Mouse (Mus musculus) left cerebral cortex, adult 9 months (tissue): Measurements from ENCODE around the gene Slc35d2.

ENCODE experiments used
- DNase-seq, 2 experiments: peaks; one replicate each; pipeline ENCODE4 v3.0.0; 2022; ENCODE audit warnings: low spot score in 2 of 2

Slc35d2 gene

DNA sequence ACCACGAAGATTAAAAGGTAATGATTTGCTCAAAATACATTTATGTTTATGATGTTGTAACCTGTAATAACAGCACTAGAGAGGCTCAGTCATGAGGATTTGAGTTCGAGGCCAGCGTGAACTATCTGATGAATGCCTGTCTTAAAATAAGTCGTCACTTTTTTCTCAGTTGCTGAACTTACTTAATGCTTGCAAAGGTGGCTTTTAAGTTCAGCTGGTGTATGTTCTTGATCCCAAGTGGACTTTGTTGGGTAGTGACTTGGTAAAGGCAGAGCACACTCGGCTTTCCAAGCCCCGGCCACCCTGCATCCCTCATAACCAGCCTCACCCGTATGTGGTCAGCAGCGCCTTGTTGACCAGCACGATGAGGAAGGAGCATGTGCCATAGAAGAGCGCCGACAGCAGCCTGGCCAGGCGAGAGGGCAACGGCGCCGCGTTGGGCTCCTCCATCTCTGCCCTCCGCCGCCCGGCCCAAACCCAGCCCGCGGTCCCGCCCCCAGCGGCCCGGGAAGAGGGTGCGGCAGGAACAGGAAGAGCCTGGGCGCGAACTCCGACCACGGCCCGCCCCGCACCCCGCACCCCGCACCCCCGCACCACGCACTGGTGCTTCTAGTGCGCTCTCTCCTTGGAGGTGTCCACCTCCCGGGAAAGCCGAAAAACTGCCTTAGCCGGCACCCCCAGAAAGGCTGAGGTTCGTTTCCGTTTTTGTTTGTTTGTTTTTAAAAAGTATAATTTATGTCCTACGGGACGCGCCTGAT lies at the start of gene Slc35d2:
TSS of gene Slc35d2 (minus strand) at position 511 of the 758 bp plus-strand sequence.
- DNase-seq, result no peak

- no peak for DNase-seq
Measured at GRCm38 (mm10) chr13:64178000-64178399, 48.8 kb upstream of the Slc35d2 start.

- no peak for DNase-seq
Measured at GRCm38 (mm10) chr13:64169746-64170145, 40.6 kb upstream of the Slc35d2 start.

- no peak for DNase-seq
Measured at GRCm38 (mm10) chr13:64163147-64163715, 34.1 kb upstream of the Slc35d2 start.

GRCm38 (mm10) chr13:64162626-64163025 lies 33.5 kb upstream of the Slc35d2 start:
- peak in 1 of 2 experiments; percentile 41 for DNase-seq

- peak in 1 of 2 experiments; percentile 36 for DNase-seq
Measured at GRCm38 (mm10) chr13:64161916-64162611, 32.9 kb upstream of the Slc35d2 start.

- DNase-seq, result peak; percentile 96 to 99
Measured at GRCm38 (mm10) chr13:64161548-64161915, 32.4 kb upstream of the Slc35d2 start, which contains the start of gene Habp4. Gene Habp4, plus strand, starts transcription at chr13:64161824.

GRCm38 (mm10) chr13:64156966-64157365 lies 27.8 kb upstream of the Slc35d2 start:
- DNase-seq, result no peak

GRCm38 (mm10) chr13:64155171-64155571 lies 26.0 kb upstream of the Slc35d2 start:
- no peak for DNase-seq

DNA sequence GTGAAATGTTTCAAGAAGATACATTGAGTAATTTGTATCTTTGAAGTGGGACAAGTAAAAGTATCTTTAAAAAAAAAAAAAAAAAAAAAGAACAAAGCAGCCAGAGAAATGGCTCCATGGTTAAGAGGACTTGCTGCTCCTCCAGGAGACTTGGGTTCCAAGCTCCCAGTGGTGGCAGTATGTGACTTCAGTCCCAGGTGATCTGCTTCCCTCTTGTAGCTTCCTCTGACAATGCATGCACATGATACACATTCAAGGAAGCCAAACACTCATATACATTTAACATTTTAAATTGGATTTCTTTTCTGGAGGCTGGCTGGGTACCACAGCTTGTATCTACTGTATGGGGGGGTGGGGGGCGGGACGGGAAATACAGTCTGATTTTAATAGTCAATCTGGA lies 25.5 kb upstream of the Slc35d2 start:
- no peak for DNase-seq

- no peak for DNase-seq
Measured at GRCm38 (mm10) chr13:64153751-64154267, 24.6 kb upstream of the Slc35d2 start.

- DNase-seq, result peak; percentile 96 to 97
Measured at GRCm38 (mm10) chr13:64153083-64153682, 24.0 kb upstream of the Slc35d2 start, which contains the start of gene Zfp367. Gene Zfp367, minus strand, starts transcription at chr13:64153202.

- DNase-seq, result peak in 1 of 2 experiments; percentile 46
Measured at GRCm38 (mm10) chr13:64152671-64153082, 23.5 kb upstream of the Slc35d2 start.

- DNase-seq, result peak in 1 of 2 experiments; percentile 79
Measured at GRCm38 (mm10) chr13:64152241-64152669, 23.1 kb upstream of the Slc35d2 start.

DNA sequence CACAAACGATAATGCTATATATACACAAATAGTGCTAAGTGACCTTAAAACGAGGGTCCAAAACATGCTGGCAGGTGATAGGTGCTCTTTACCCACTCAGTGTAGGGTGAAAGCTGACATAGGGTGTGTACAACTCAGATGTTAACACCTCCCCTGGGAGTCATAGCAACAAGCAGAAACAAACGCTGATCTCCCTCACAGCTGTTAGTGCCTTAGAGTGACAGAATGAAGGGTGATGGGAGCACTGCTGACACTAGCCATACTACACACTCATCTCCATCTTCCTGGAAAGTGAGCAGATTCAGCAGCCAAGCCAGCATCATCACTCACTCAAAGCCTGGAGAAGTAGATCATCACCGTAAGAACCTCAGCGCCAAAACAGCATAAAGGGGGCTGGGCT lies 21.0 kb upstream of the Slc35d2 start:
- DNase-seq, result no peak

DNA sequence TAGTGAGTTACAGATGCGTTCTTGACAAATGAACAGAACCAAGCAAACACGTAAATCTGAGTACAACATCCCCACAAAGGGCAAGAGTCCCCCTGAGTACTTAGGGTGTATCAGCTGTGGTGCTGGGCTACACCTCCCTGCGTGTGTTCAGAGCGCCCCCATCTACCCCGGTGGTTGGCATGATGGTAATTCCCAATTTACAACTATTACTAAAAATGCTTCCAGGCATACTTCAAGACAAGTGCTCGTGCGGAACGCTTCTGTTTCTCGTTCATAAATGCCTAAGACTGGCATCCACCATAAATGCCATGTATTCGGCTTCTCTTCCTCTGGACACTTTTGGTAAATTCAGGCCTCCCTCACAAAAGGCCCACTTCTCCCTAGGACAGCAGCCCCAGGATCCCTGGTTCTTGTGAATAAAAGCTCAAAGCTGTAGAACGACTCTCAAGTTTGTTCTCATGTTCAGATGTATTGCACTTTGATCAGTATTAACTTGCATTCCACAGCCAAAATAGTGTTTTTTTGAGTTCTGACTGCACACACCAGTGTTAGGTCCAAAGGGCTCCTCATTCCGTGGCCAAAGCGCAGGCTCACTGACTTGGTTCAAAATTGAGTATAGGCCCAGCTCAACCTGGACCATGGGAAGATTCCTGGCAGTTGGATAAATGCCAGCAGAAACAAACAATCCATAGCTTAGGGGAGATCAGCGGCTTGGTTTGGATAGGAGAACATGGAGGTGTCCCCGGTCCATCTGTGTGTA lies 628 bp upstream of the Slc35d2 start:
- peak in 1 of 2 experiments; percentile 25 for DNase-seq

- no peak for DNase-seq
Measured at GRCm38 (mm10) chr13:64126316-64126715, 2.9 kb downstream of the Slc35d2 start.

DNA sequence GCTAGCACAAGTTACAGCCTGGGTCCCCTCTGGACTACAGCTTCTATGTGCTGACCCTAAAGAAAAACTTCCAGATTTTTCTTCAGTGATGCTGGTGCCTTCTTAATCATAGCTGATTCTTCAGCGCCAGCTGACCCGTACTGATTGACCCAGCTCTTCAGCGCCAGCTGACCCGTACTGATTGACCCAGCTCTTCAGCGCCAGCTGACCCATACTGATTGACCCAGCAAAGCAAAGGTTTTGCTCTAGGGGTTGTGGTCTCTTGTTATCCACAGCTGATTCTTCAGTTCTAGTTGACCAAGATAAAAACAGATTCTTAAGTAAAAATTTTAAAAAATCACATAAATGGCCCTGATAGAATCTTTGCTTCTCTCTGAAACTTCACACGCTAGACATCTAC lies 4.3 kb downstream of the Slc35d2 start:
- no peak for DNase-seq

- no peak for DNase-seq
Measured at GRCm38 (mm10) chr13:64123491-64124188, 5.5 kb downstream of the Slc35d2 start.

- no peak for DNase-seq
Measured at GRCm38 (mm10) chr13:64120760-64121159, 8.4 kb downstream of the Slc35d2 start.
